Mouse (Mus musculus): Measurements from ENCODE around the gene Efna2. TPM values are rescaled to one million over a fixed set of nuclear protein-coding genes. Genes with fewer than 3 reads are reported as not detected.
A peak's percentile ranks its signal among the peaks of the same experiment; 100 is the strongest.
"Not testable (repeated sequence)": the region's sequence is repeated elsewhere in the genome, so short reads cannot be mapped to it uniquely, and the experiment has no call there.

Gene Efna2
- total RNA-seq, 2 experiments from 2014 or later: 1.1 to 1.9 TPM

- no peak for DNase-seq
These were observed 24.0 kb upstream of the Efna2 start for GRCm38 (mm10) chr10:80155277-80155676.

GRCm38 (mm10) chr10:80156002-80156751 is 23.1 kb upstream of the Efna2 start:
- DNase-seq: no peak

GRCm38 (mm10) chr10:80156752-80157053 is 22.6 kb upstream of the Efna2 start:
- no peak for DNase-seq

- no peak for DNase-seq
These were observed 21.9 kb upstream of the Efna2 start for GRCm38 (mm10) chr10:80157141-80157929.

GRCm38 (mm10) chr10:80158307-80158986 is 20.8 kb upstream of the Efna2 start:
- DNase-seq: no peak

GRCm38 (mm10) chr10:80159021-80159560 is 20.2 kb upstream of the Efna2 start:
- DNase-seq: no peak

GRCm38 (mm10) chr10:80159561-80160454 is 19.5 kb upstream of the Efna2 start:
- peak; percentile 97 for DNase-seq

GRCm38 (mm10) chr10:80160455-80161371 is 18.6 kb upstream of the Efna2 start:
- peak; percentile 85 for DNase-seq

- DNase-seq: no peak
These were observed 17.6 kb upstream of the Efna2 start for GRCm38 (mm10) chr10:80161522-80162242.

GRCm38 (mm10) chr10:80162243-80162608 is 17.1 kb upstream of the Efna2 start:
- no peak for DNase-seq

GRCm38 (mm10) chr10:80162716-80163299 is 16.5 kb upstream of the Efna2 start:
- no peak for DNase-seq

- DNase-seq: no peak
These were observed 15.6 kb upstream of the Efna2 start for GRCm38 (mm10) chr10:80163721-80164120.

- no peak for DNase-seq
These were observed 14.9 kb upstream of the Efna2 start for GRCm38 (mm10) chr10:80164161-80164997.

- peak; percentile 93 for DNase-seq
These were observed 14.3 kb upstream of the Efna2 start for GRCm38 (mm10) chr10:80164998-80165344.

GRCm38 (mm10) chr10:80165392-80166128 is 13.7 kb upstream of the Efna2 start, which contains the start of gene Cirbp:
Gene Cirbp, plus strand, starts transcription at chr10:80165985.
- DNase-seq: no peak

GRCm38 (mm10) chr10:80166136-80166535 is 13.1 kb upstream of the Efna2 start:
- DNase-seq: not testable (repeated sequence)

- peak; percentile 98 for DNase-seq
These were observed 11.7 kb upstream of the Efna2 start for GRCm38 (mm10) chr10:80167460-80168037.
